In genomic region chr10:40212443-40213169, GRCm38 (mm10) we compare ENCODE assay signal across 8 mouse cellular contexts. TPM values are rescaled to one million over a fixed set of nuclear protein-coding genes. Genes with fewer than 3 reads are reported as not detected.
DNase-seq lines count a peak whose midpoint lies in the region; ATAC-seq and TF ChIP-seq lines count a peak whose summit lies in the region.

No protein-coding gene starts in this region.

- 34% methylated on average over 13 of the region's 13 CpGs for WGBS in embryonic facial prominence, embryonic 13.5 days
- WGBS in heart, adult 2 months = 29% methylated on average over 13 of the region's 13 CpGs
- WGBS in kidney, adult 2 months = 38% methylated on average over 13 of the region's 13 CpGs
- 36% methylated on average over 13 of the region's 13 CpGs for WGBS in limb, embryonic 11.5 days
- WGBS in midbrain, embryonic 14.5 days = 43% methylated on average over 13 of the region's 13 CpGs
- 44% methylated on average over 13 of the region's 13 CpGs for WGBS in spleen, adult 2 months

- peak; percentile 96 for DNase-seq in 3T3-L1 (ENCODE audit: low read depth, low spot score)
- peak; percentile 91 to 92 for DNase-seq in adrenal gland, postnatal 36 days
- peak; percentile 83 to 87 for DNase-seq in heart, adult 2 months
- peak; percentile 96 for DNase-seq in kidney, adult 2 months
- DNase-seq in limb, embryonic 11.5 days (ENCODE audit: low spot score) = peak; percentile 94
- DNase-seq in midbrain, embryonic 14.5 days = peak; percentile 88
- DNase-seq in spleen, adult 2 months (ENCODE audit: low read depth in 1 of 2, low spot score in 2 of 2) = peak; percentile 86 to 90

- no peaks in the 10 kb centered on the region for H3K36me3 ChIP-seq in embryonic facial prominence, embryonic 13.5 days
- H3K36me3 ChIP-seq in heart, adult 2 months (ENCODE audit: control insufficient read depth, insufficient read depth, low read length) = no peaks in the 10 kb centered on the region
- H3K36me3 ChIP-seq in kidney, adult 2 months (ENCODE audit: control insufficient read depth, insufficient read depth, low read length) = no peaks in the 10 kb centered on the region
- H3K36me3 ChIP-seq in limb, embryonic 11.5 days (ENCODE audit: control insufficient read depth, insufficient read depth, low read length) = no peaks in the 10 kb centered on the region
- H3K36me3 ChIP-seq in midbrain, embryonic 14.5 days (ENCODE audit: control insufficient read depth, insufficient read depth, low read length) = no peaks in the 10 kb centered on the region
- H3K36me3 ChIP-seq in spleen, adult 2 months (ENCODE audit: control insufficient read depth, insufficient read depth, low read length) = no peaks in the 10 kb centered on the region

- TF ChIP-seq EP300 in heart, adult 2 months (IDR thresholded peaks at IDR 0.05; ENCODE audit: insufficient read depth, low read depth, low read length) = peak; percentile 82

- no peak overlapping the region for H3K9ac ChIP-seq in embryonic facial prominence, embryonic 13.5 days
- no peak overlapping the region for H3K9ac ChIP-seq in heart, adult 2 months (ENCODE audit: low read depth, low read length)
- H3K9ac ChIP-seq in limb, embryonic 11.5 days (ENCODE audit: low read length) = no peak overlapping the region
- H3K9ac ChIP-seq in midbrain, embryonic 14.5 days (replicated peaks; ENCODE audit: low read length) = no peak overlapping the region

- TF ChIP-seq POLR2A in heart, adult 2 months (IDR thresholded peaks at IDR 0.05; ENCODE audit: insufficient read depth, low read depth, low read length) = no peak
- no peak for TF ChIP-seq POLR2A in kidney, adult 2 months (IDR thresholded peaks at IDR 0.05; ENCODE audit: low read depth, low read length)
- no peak for TF ChIP-seq POLR2A in spleen, adult 2 months (IDR thresholded peaks at IDR 0.05; ENCODE audit: low read depth, low read length)

- H3K4me1 ChIP-seq in embryonic facial prominence, embryonic 13.5 days = no peaks in the 10 kb centered on the region
- no peaks in the 10 kb centered on the region for H3K4me1 ChIP-seq in heart, adult 2 months (ENCODE audit: control insufficient read depth, insufficient read depth, low read length)
- H3K4me1 ChIP-seq in kidney, adult 2 months (ENCODE audit: control insufficient read depth, insufficient read depth, low read length) = no peaks in the 10 kb centered on the region
- H3K4me1 ChIP-seq in limb, embryonic 11.5 days (ENCODE audit: control insufficient read depth, insufficient read depth, low read length) = no peaks in the 10 kb centered on the region
- no peaks in the 10 kb centered on the region for H3K4me1 ChIP-seq in midbrain, embryonic 14.5 days (ENCODE audit: control insufficient read depth, insufficient read depth, low read length)
- no peaks in the 10 kb centered on the region for H3K4me1 ChIP-seq in spleen, adult 2 months (ENCODE audit: control insufficient read depth, insufficient read depth, insufficient read length)

- intact Hi-C loops in heart, adult 2 months (cut with DNase I) = loop anchor here (1.0 to 5.0 kb wide), 3 partner anchors 70 to 158 kb away; partner anchors contain the start of gene Slc16a10

- no peak overlapping the region for H3K27ac ChIP-seq in embryonic facial prominence, embryonic 13.5 days
- no peak overlapping the region for H3K27ac ChIP-seq in heart, adult 2 months
- H3K27ac ChIP-seq in kidney, adult 2 months (ENCODE audit: insufficient read depth, low read depth, low read length) = no peak overlapping the region
- no peak overlapping the region for H3K27ac ChIP-seq in limb, embryonic 11.5 days (replicated peaks; ENCODE audit: low read depth, low read length)
- no peak overlapping the region for H3K27ac ChIP-seq in midbrain, embryonic 14.5 days (replicated peaks; ENCODE audit: low read depth, low read length)
- no peak overlapping the region for H3K27ac ChIP-seq in spleen, adult 2 months (ENCODE audit: insufficient read depth, low read length)

- H3K79me2 ChIP-seq in heart, adult 2 months (replicated peaks; ENCODE audit: control insufficient read depth, insufficient read depth, low read length) = no peaks in the 10 kb centered on the region

- H3K4me2 ChIP-seq in embryonic facial prominence, embryonic 13.5 days = no peak overlapping the region
- H3K4me2 ChIP-seq in limb, embryonic 11.5 days (ENCODE audit: low read depth, severe bottlenecking) = no peak overlapping the region
- no peak overlapping the region for H3K4me2 ChIP-seq in midbrain, embryonic 14.5 days (ENCODE audit: low read length)

- no peak overlapping the region for H3K4me3 ChIP-seq in embryonic facial prominence, embryonic 13.5 days
- no peak overlapping the region for H3K4me3 ChIP-seq in heart, adult 2 months
- no peak overlapping the region for H3K4me3 ChIP-seq in kidney, adult 2 months (ENCODE audit: insufficient read depth, low read depth, low read length)
- no peak overlapping the region for H3K4me3 ChIP-seq in limb, embryonic 11.5 days (ENCODE audit: low read depth, low read length)
- no peak overlapping the region for H3K4me3 ChIP-seq in midbrain, embryonic 14.5 days (replicated peaks; ENCODE audit: low read depth, low read length)
- no peak overlapping the region for H3K4me3 ChIP-seq in spleen, adult 2 months (ENCODE audit: extremely low read depth, insufficient read depth, insufficient read length)

- no peaks in the 10 kb centered on the region for H3K9me3 ChIP-seq in embryonic facial prominence, embryonic 13.5 days
- no peaks in the 10 kb centered on the region for H3K9me3 ChIP-seq in limb, embryonic 11.5 days (ENCODE audit: control insufficient read depth, low read length)
- no peaks in the 10 kb centered on the region for H3K9me3 ChIP-seq in midbrain, embryonic 14.5 days (ENCODE audit: control insufficient read depth, low read length)

- no peaks in the 10 kb centered on the region for H3K27me3 ChIP-seq in embryonic facial prominence, embryonic 13.5 days
- H3K27me3 ChIP-seq in heart, adult 2 months (ENCODE audit: control insufficient read depth, insufficient read depth, low read length) = no peaks in the 10 kb centered on the region
- no peaks in the 10 kb centered on the region for H3K27me3 ChIP-seq in kidney, adult 2 months (replicated peaks; ENCODE audit: control insufficient read depth, insufficient read depth, low read length)
- no peaks in the 10 kb centered on the region for H3K27me3 ChIP-seq in limb, embryonic 11.5 days (ENCODE audit: control insufficient read depth, insufficient read depth, low read length)
- no peaks in the 10 kb centered on the region for H3K27me3 ChIP-seq in midbrain, embryonic 14.5 days (ENCODE audit: control insufficient read depth, insufficient read depth, low read length)
- no peaks in the 10 kb centered on the region for H3K27me3 ChIP-seq in spleen, adult 2 months (ENCODE audit: control insufficient read depth, insufficient read depth, low read length)

- peak; percentile 92 for TF ChIP-seq CTCF in heart, adult 2 months (IDR thresholded peaks at IDR 0.05)
- TF ChIP-seq CTCF in kidney, adult 2 months (conservative IDR thresholded peaks at IDR 0.05; ENCODE audit: insufficient read depth, insufficient read length, low read depth, low read length) = peak; percentile 98
- TF ChIP-seq CTCF in spleen, adult 2 months (IDR thresholded peaks at IDR 0.05; ENCODE audit: extremely low read depth, insufficient read depth, insufficient read length, insufficient replicate concordance) = peak; percentile 77; the same call in 1 of the 2 replicates

- peak; percentile 69 for ATAC-seq in embryonic facial prominence, embryonic 13.5 days (ENCODE audit: insufficient number of reproducible peaks, insufficient read depth, low FRiP score, low TSS enrichment, low read depth)
- peak; percentile 81; the same call in 1 of the 2 replicates for ATAC-seq in limb, embryonic 11.5 days (ENCODE audit: insufficient number of reproducible peaks, low FRiP score, low TSS enrichment, low read depth)
- ATAC-seq in midbrain, embryonic 14.5 days (ENCODE audit: low FRiP score, low TSS enrichment) = peak; percentile 70

RNA-seq across cellular contexts. Expression of gene Rpf2, which starts 34.2 kb away (rescaled TPM):
- total RNA-seq in adrenal gland, postnatal 36 days (2021) = 10 to 100 TPM; 28.7 to 29.3 TPM
- polyA plus RNA-seq in embryonic facial prominence, embryonic 13.5 days (2015; fragmentation: Nextera tagmentation; extraction: Ambion mirVana) = 68.7 and 70.3 TPM in 2 replicates
- 10 to 100 TPM in 1 of 2 experiments, 1 to 10 TPM in 1; 9.4 to 12.4 TPM for total RNA-seq in heart, adult 2 months (2021)
- polyA plus RNA-seq in heart, adult 2 months (2012; rRNA removed) = 2.5 and 5.4 TPM in 2 replicates
- polyA plus RNA-seq in kidney, adult 2 months (2012; rRNA removed) = 2.9 and 5.6 TPM in 2 replicates
- polyA plus RNA-seq in limb, embryonic 11.5 days (2014; fragmentation: Nextera tagmentation; extraction: Ambion mirVana) = 74.8 and 76.4 TPM in 2 replicates
- 68.2 and 73.7 TPM in 2 replicates for polyA plus RNA-seq in midbrain, embryonic 14.5 days (2014; fragmentation: Nextera tagmentation; extraction: Ambion mirVana)
- 1.0 and 1.2 TPM in 2 replicates for polyA plus RNA-seq in spleen, adult 2 months (2012; rRNA removed)

RNA-seq across cellular contexts. Expression of gene Gtf3c6, which starts 45.3 kb away (rescaled TPM):
- 10 to 100 TPM; 43.4 to 45.0 TPM for total RNA-seq in adrenal gland, postnatal 36 days (2021)
- polyA plus RNA-seq in embryonic facial prominence, embryonic 13.5 days (2015; fragmentation: Nextera tagmentation; extraction: Ambion mirVana) = 109 and 127 TPM in 2 replicates
- total RNA-seq in heart, adult 2 months (2021) = 10 to 100 TPM; 21.0 to 23.9 TPM
- 10.5 and 17.4 TPM in 2 replicates for polyA plus RNA-seq in heart, adult 2 months (2012; rRNA removed)
- 9.5 and 11.7 TPM in 2 replicates for polyA plus RNA-seq in kidney, adult 2 months (2012; rRNA removed)
- 184 TPM in 2 replicates for polyA plus RNA-seq in limb, embryonic 11.5 days (2014; fragmentation: Nextera tagmentation; extraction: Ambion mirVana)
- polyA plus RNA-seq in midbrain, embryonic 14.5 days (2014; fragmentation: Nextera tagmentation; extraction: Ambion mirVana) = 86.6 and 91.5 TPM in 2 replicates
- polyA plus RNA-seq in spleen, adult 2 months (2012; rRNA removed) = 2.9 and 3.4 TPM in 2 replicates

Comparison
In these comparisons a context has a peak if more than half of its experiments do, and no peak if none do; other contexts are left out.
1. RNA of gene Rpf2, which starts 34.2 kb away (polyA plus RNA-seq): 74.8 to 76.4 TPM in limb, embryonic 11.5 days, 68.2 to 73.7 TPM in midbrain, embryonic 14.5 days and 68.7 to 70.3 TPM in embryonic facial prominence, embryonic 13.5 days; 2.9 to 5.6 TPM in kidney, adult 2 months, 2.5 to 5.4 TPM in heart, adult 2 months and 1.0 to 1.2 TPM in spleen, adult 2 months; every median in the first group is over 10 times any median in the second.
2. Peak in every context shown above with its lines, with median percentiles within 50 percentile points of each other: DNase-seq, ATAC-seq and CTCF ChIP-seq.